Mouse (Mus musculus) intestine, embryonic 14.5 days (tissue): ENCODE results near the gene Tfdp1. TPM values are rescaled to one million over a fixed set of nuclear protein-coding genes. Genes with fewer than 3 reads are reported as not detected.

Experiments used
- ATAC-seq: fragments of 200-750 bp; cut with Nextera tagmentation; replicated peaks from 2 replicates; pipeline ENCODE4 v1.8.0; 2017; ENCODE audit warnings: low read depth, moderate number of reproducible peaks, moderate TSS enrichment, moderate library complexity; ENCODE audit not compliant: low FRiP score, low TSS enrichment
- DNase-seq: peaks from one replicate; pipeline ENCODE4 v3.0.0-alpha.2; 2018; ENCODE audit warnings: low spot score
- H3K27ac ChIP-seq: fragments of 300-500 bp; sonication (generic); 2 replicates; pipeline ENCODE4 v1.5.1; 2014; ENCODE audit warnings: low read depth, mild to moderate bottlenecking, control low read depth
- H3K27me3 ChIP-seq: fragments of 300-500 bp; sonication (generic); replicated peaks from 2 replicates; pipeline ENCODE4 v1.6.1; 2014; ENCODE audit warnings: low read length, control low read depth; ENCODE audit not compliant: control insufficient read depth, insufficient read depth
- H3K36me3 ChIP-seq: fragments of 300-500 bp; sonication (generic); 2 replicates; pipeline ENCODE4 v1.6.1; 2014; ENCODE audit warnings: low read length, control low read depth; ENCODE audit not compliant: control insufficient read depth, insufficient read depth
- H3K4me1 ChIP-seq: fragments of 300-500 bp; sonication (generic); replicated peaks from 2 replicates; pipeline ENCODE4 v1.6.1; 2014; ENCODE audit warnings: low read length, control low read depth, mixed read lengths; ENCODE audit not compliant: control insufficient read depth, insufficient read depth
- H3K4me2 ChIP-seq: fragments of 300-500 bp; sonication (generic); 2 replicates; pipeline ENCODE4 v1.6.1; 2014; ENCODE audit warnings: low read length
- H3K4me3 ChIP-seq: fragments of 300-500 bp; sonication (generic); 2 replicates; pipeline ENCODE4 v1.5.1; 2014; ENCODE audit warnings: low read depth, low read length, control low read depth, mixed read lengths
- H3K9ac ChIP-seq: fragments of 300-500 bp; sonication (generic); 2 replicates; pipeline ENCODE4 v1.6.1; 2014; ENCODE audit warnings: mild to moderate bottlenecking, low read length
- H3K9me3 ChIP-seq: fragments of 300-500 bp; sonication (generic); 2 replicates; pipeline ENCODE4 v1.6.1; 2016; ENCODE audit warnings: low read length, control low read depth; ENCODE audit not compliant: control insufficient read depth
- WGBS: fragments of 180-500 bp; shearing (Covaris S2); extraction: QIAGEN DNeasy Blood & Tissue Kit; methylation state at CpG from one replicate; pipeline ENCODE4 v1.1.7; 2014; 5-methylcytosine and 5-hydroxymethylcytosine counted together
- polyA plus RNA-seq: library from polyadenylated mRNA; unstranded; fragments of >200 nt; fragmentation: Nextera tagmentation; extraction: Ambion mirVana; gene quantifications from 2 replicates; pipeline ENCODE4 v1.2.1, GENCODE M21; 2014

Tfdp1 gene
- polyA plus RNA-seq, 1 experiment from 2014 or later = 186 TPM

GRCm38 (mm10) chr8:13415879-13416278 is 77.3 kb downstream of the Tfdp1 start:
- no peaks in the 10 kb centered on the region for H3K27me3 ChIP-seq
- H3K4me1 ChIP-seq = no peaks in the 10 kb centered on the region
- no peaks in the 10 kb centered on the region for H3K36me3 ChIP-seq
- no peak overlapping the region for H3K27ac ChIP-seq
- H3K4me3 ChIP-seq = no peak overlapping the region
- H3K9me3 ChIP-seq = no peaks in the 10 kb centered on the region
- DNase-seq = no peak
- 78% methylated on average over 10 of the region's 10 CpGs for WGBS
- no peak for ATAC-seq
- no peak overlapping the region for H3K4me2 ChIP-seq
- H3K9ac ChIP-seq = no peak overlapping the region

GRCm38 (mm10) chr8:13419111-13419639 is 80.6 kb downstream of the Tfdp1 start:
- Histone ChIP-seq H3K4me3 (no peak overlapping the region), H3K9ac (no peak overlapping the region), H3K27me3 (no peaks in the 10 kb centered on the region), H3K4me1 (no peaks in the 10 kb centered on the region), H3K4me2 (no peak overlapping the region), H3K27ac (no peak overlapping the region), H3K36me3 (no peaks in the 10 kb centered on the region), H3K9me3 (no peaks in the 10 kb centered on the region)
- ATAC-seq (no peak), DNase-seq (no peak)
- WGBS = 77% methylated on average over 2 of the region's 2 CpGs

DNA sequence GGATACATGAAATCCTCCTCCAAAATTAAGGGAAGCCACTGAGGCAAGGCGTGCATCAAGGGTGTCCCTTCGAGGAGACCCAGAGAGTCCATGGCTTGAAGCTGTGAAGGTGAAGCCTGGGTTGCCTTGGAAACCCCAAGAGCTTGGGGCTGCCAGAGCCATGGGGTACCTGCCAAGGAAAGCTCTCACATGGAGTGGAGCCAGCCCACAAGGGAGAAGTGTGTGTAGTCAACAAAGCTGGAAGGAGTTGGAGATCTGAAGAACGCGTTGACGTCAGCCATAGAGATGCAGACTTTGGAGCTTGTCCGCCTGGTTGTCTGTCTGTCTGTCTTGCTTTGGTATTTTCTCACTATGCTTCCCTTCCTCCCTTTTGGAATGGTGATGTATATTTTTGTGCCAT is 82.4 kb downstream of the Tfdp1 start:
- Histone ChIP-seq H3K4me1 (no peaks in the 10 kb centered on the region), H3K27ac (no peak overlapping the region), H3K4me3 (no peak overlapping the region), H3K9me3 (no peaks in the 10 kb centered on the region), H3K27me3 (no peaks in the 10 kb centered on the region), H3K9ac (no peak overlapping the region), H3K4me2 (no peak overlapping the region), H3K36me3 (no peaks in the 10 kb centered on the region)
- no peak for DNase-seq
- ATAC-seq = no peak
- WGBS = 90% methylated on average over 6 of the region's 6 CpGs

GRCm38 (mm10) chr8:13427351-13427750 is 88.8 kb downstream of the Tfdp1 start:
- Histone ChIP-seq H3K4me2 (no peak overlapping the region), H3K4me1 (no peaks in the 10 kb centered on the region), H3K27ac (no peak overlapping the region), H3K9ac (no peak overlapping the region), H3K27me3 (no peaks in the 10 kb centered on the region), H3K9me3 (no peaks in the 10 kb centered on the region), H3K36me3 (no peaks in the 10 kb centered on the region), H3K4me3 (no peak overlapping the region)
- WGBS = 65% methylated on average over 6 of the region's 6 CpGs
- ATAC-seq (no peak), DNase-seq (no peak)

Other genes starting within 250 kb of the Tfdp1 start
- gene Pcid2, start 233.3 kb upstream of the Tfdp1 start, polyA plus RNA-seq = 38.2 and 38.5 TPM in 2 replicates
- gene Cul4a, start 233.1 kb upstream of the Tfdp1 start, polyA plus RNA-seq = 93.1 and 97.1 TPM in 2 replicates
- gene Lamp1, start 179.6 kb upstream of the Tfdp1 start, polyA plus RNA-seq = 310 and 321 TPM in 2 replicates
- gene Grtp1, start 138.1 kb upstream of the Tfdp1 start, polyA plus RNA-seq = 49.1 and 55.6 TPM in 2 replicates
- gene Adprhl1, start 84.6 kb upstream of the Tfdp1 start, polyA plus RNA-seq = 0.17 and 0.27 TPM in 2 replicates
- gene Dcun1d2, start 50.6 kb upstream of the Tfdp1 start, polyA plus RNA-seq = 22.5 and 23.4 TPM in 2 replicates
- gene Tmco3, start 50.6 kb upstream of the Tfdp1 start, polyA plus RNA-seq = 37.4 and 42.0 TPM in 2 replicates
- gene Atp4b, start 58.1 kb downstream of the Tfdp1 start, polyA plus RNA-seq = not detected in 2 replicates
- not detected in 2 replicates for gene Grk1, start 66.3 kb downstream of the Tfdp1 start, polyA plus RNA-seq
- 1.9 and 2.1 TPM in 2 replicates for gene Tmem255b, start 96.4 kb downstream of the Tfdp1 start, polyA plus RNA-seq
- gene Gas6, start 155.7 kb downstream of the Tfdp1 start, polyA plus RNA-seq = 28.0 and 28.7 TPM in 2 replicates
- gene 1700029H14Rik, start 223.7 kb downstream of the Tfdp1 start, polyA plus RNA-seq = not detected in 2 replicates